Mouse (Mus musculus) liver, adult 2 months (tissue): Measurements from ENCODE around the gene Per1.

Source experiments
- CTCF ChIP-seq: fragments of 200-500 bp; IDR thresholded peaks from 2 replicates; pipeline ENCODE4 v1.5.1; 2011; ENCODE audit warnings: low read depth, low read length, control low read depth
- POLR2A ChIP-seq: fragments of 200-500 bp; IDR thresholded peaks from 2 replicates; pipeline ENCODE4 v1.6.1; 2011; ENCODE audit warnings: low read length, control low read depth; ENCODE audit not compliant: insufficient read depth; ENCODE audit errors: extremely low read depth

DNA sequence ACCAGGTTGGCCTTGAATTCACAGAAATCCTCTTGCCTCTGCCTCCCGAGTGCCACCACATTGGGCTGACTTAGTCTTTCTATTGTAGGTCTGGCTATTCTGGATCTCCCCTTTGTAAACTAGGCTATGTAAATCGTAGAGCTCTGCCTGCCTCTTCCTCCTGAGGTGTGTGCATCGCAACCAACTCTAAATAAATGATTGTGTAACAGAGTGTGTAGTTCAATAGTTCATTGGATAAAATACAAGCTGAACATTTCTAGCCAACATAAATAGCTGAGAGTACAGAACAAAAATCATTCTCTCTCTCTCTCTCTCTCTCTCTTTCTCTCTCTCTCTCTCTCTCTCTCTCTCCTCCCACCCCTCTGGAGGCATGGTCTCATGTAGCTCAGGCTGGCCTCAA is 19.6 kb downstream of the Per1 start:
- no peak for TF ChIP-seq CTCF
- TF ChIP-seq POLR2A: no peak
